Mouse (Mus musculus) spleen, adult 2 months (tissue): ENCODE data around the gene Krt1. TPM values are rescaled to one million over a fixed set of nuclear protein-coding genes. Genes with fewer than 3 reads are reported as not detected.

Experiments used
- DNase-seq, 2 experiments: peaks; one replicate each; pipeline versions ENCODE4 v3.0.0 to v3.0.0-alpha.2; 2012 to 2021; ENCODE audit warnings: low spot score in 2 of 2, low read depth in 1 of 2
- H3K27ac ChIP-seq: fragments of 200-500 bp; 2 replicates; pipeline ENCODE4 v1.5.1; 2012; ENCODE audit warnings: low read length, inconsistent platforms; ENCODE audit not compliant: insufficient read depth
- H3K27me3 ChIP-seq: fragments of 200-500 bp; 2 replicates; pipeline ENCODE4 v1.6.1; 2012; ENCODE audit warnings: mild to moderate bottlenecking, moderate library complexity, low read length, inconsistent platforms; ENCODE audit not compliant: control insufficient read depth, insufficient read depth
- H3K36me3 ChIP-seq: fragments of 200-500 bp; 2 replicates; pipeline ENCODE4 v1.6.1; 2012; ENCODE audit warnings: mild to moderate bottlenecking, low read length, inconsistent platforms; ENCODE audit not compliant: control insufficient read depth, insufficient read depth
- H3K4me1 ChIP-seq: fragments of 200-500 bp; 2 replicates; pipeline ENCODE4 v1.6.1; 2011; ENCODE audit warnings: inconsistent platforms; ENCODE audit not compliant: control insufficient read depth, insufficient read depth, insufficient read length
- H3K4me3 ChIP-seq: fragments of 200-500 bp; 2 replicates; pipeline ENCODE4 v1.5.1; 2011; ENCODE audit warnings: mild to moderate bottlenecking, inconsistent platforms; ENCODE audit not compliant: insufficient read depth, insufficient read length; ENCODE audit errors: extremely low read depth
- CTCF ChIP-seq: fragments of 200-500 bp; IDR thresholded peaks from 2 replicates; pipeline ENCODE4 v1.5.1; 2011; ENCODE audit warnings: mild to moderate bottlenecking, inconsistent platforms; ENCODE audit not compliant: insufficient read depth, insufficient read length, insufficient replicate concordance; ENCODE audit errors: extremely low read depth
- POLR2A ChIP-seq: fragments of 200-500 bp; IDR thresholded peaks from 2 replicates; pipeline ENCODE4 v1.6.1; 2011; ENCODE audit warnings: low read depth, low read length, inconsistent platforms
- WGBS: fragments of 180-500 bp; shearing (Covaris S2); methylation state at CpG from one replicate; pipeline ENCODE4 v1.1.7; 2018; 5-methylcytosine and 5-hydroxymethylcytosine counted together
- polyA plus RNA-seq: library from polyadenylated mRNA; depleted of rRNA; stranded (reverse); fragments of >200 nt; gene quantifications from 2 replicates; pipeline ENCODE4 v1.2.3, GENCODE M21; 2012; rRNA removed

The Krt1 gene
- 0.05 and 0.22 TPM in 2 replicates for polyA plus RNA-seq

DNA sequence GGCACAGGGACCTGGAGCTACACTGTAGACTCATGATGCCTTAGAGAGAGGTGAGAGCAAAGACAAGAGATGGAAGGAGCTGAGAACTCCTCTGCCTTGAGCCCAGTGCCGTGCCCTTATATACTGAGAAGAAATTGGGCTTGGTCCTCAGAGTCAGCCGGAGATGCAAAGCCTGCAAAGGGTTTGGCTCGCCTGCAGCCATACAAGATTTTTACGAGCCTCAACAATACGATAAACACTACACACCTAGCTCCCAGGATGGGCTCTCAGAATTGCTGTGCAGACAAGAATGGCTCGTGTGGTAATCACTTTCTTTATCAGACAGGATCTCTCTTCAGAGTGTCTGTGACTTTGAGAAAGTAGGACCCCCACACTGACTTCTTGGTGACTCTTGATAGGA, at the start of gene Krt1:
TSS of gene Krt1 (minus strand) at position 101 of the 400 bp plus-strand sequence.
- Histone ChIP-seq H3K4me1 (peaks cover under 1% of the 10 kb centered on the region; the same call in 1 of the 2 replicates), H3K27me3 (peaks cover 4% of the 10 kb centered on the region), H3K36me3 (no peaks in the 10 kb centered on the region), H3K4me3 (no peak within 1 kb of the TSS), H3K27ac (no peak within 1 kb of the TSS)
- TF ChIP-seq CTCF (no peak), POLR2A (no peak)
- 79% methylated on average over 6 of the region's 6 CpGs for WGBS
- DNase-seq, result no peak

DNA sequence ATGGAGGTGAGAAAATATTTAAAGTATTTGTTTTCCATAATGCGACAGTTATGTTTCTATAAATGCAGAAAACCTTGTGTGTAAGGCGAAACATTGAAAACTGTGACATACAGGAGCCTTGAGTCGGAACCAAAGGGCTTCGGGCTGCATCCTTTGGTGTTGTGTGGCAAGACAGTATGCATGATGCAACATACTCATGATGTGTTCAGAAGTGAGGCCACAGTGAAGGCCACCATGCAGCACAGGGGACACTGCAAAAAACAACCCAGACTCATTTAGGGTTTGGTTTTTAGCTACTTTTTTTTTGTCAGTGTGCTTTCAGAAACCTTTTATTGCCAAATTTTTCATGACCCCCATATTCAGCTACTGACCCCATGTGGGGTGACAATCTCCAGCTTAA, 44.6 kb upstream of the Krt1 start:
- Histone ChIP-seq H3K27me3 (no peaks in the 10 kb centered on the region), H3K4me1 (no peaks in the 10 kb centered on the region), H3K4me3 (no peak overlapping the region), H3K36me3 (no peaks in the 10 kb centered on the region), H3K27ac (no peak overlapping the region)
- TF ChIP-seq POLR2A (no peak), CTCF (no peak)
- WGBS, result 89% methylated on average over 4 of the region's 4 CpGs
- no peak for DNase-seq

DNA sequence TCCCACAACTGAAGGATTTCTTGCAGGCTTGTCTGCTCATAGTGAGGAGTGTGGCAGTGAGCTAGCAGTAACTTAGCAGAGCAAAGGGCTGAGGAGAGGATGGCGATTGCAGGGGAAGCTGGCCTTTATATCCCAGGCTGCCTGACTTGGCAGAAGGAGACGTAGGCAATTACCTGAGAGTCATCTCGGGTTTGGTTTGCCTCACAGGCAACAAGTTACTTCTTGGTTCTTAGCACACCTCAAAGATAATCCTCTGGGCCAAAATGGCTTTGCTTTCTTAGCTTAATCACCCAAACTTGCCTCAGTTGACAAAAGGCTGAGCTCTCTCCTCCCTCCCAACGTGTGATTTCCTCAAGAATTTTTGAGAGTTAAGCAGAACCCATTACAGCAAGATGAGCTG, 42.2 kb upstream of the Krt1 start, which contains the start of gene Krt76:
TSS of gene Krt76 (minus strand) at position 101 of the 400 bp plus-strand sequence.
- Histone ChIP-seq H3K27me3 (no peaks in the 10 kb centered on the region), H3K4me1 (no peaks in the 10 kb centered on the region), H3K36me3 (no peaks in the 10 kb centered on the region), H3K27ac (no peak within 1 kb of the TSS), H3K4me3 (no peak within 1 kb of the TSS)
- 57% methylated on average over 4 of the region's 4 CpGs for WGBS
- TF ChIP-seq CTCF, result no peak
- no peak for DNase-seq

- TF ChIP-seq POLR2A, result no peak
- no peak for DNase-seq
- Histone ChIP-seq H3K27me3 (no peaks in the 10 kb centered on the region), H3K27ac (no peak overlapping the region), H3K4me3 (no peak overlapping the region), H3K36me3 (no peaks in the 10 kb centered on the region), H3K4me1 (no peaks in the 10 kb centered on the region)
- WGBS, result 37% methylated on average over 11 of the region's 11 CpGs
These were observed 29.2 kb upstream of the Krt1 start for GRCm38 (mm10) chr15:101879776-101880175.

GRCm38 (mm10) chr15:101878041-101878440, 27.4 kb upstream of the Krt1 start:
- 48% methylated on average over 2 of the region's 2 CpGs for WGBS
- Histone ChIP-seq H3K4me1 (no peaks in the 10 kb centered on the region), H3K27me3 (no peaks in the 10 kb centered on the region), H3K4me3 (no peak overlapping the region), H3K27ac (no peak overlapping the region), H3K36me3 (no peaks in the 10 kb centered on the region)
- no peak for DNase-seq
- TF ChIP-seq CTCF, result no peak
- no peak for TF ChIP-seq POLR2A

DNA sequence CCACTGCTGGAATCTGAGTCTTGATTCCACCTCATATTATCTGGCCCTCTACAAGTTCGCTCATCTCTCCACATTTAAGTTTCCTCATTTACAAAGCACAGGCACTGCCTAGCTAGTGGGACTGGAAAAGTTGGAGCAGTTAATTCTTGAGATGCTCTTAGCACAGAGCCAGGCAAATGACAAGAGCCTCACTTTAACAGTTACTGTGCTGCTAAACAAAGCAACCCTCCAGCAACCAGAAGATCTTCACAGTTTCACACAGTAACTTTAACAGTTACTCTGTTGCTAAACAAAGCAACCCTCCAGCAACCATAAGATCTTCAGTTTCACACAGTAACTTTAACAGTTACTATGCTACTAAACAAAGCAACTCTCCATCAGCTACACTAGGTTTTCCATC, 23.8 kb upstream of the Krt1 start:
- WGBS, result 73% methylated on average over 1 of the region's 1 CpGs
- Histone ChIP-seq H3K4me3 (no peak overlapping the region), H3K36me3 (no peaks in the 10 kb centered on the region), H3K27me3 (no peaks in the 10 kb centered on the region), H3K27ac (no peak overlapping the region), H3K4me1 (no peaks in the 10 kb centered on the region)
- TF ChIP-seq CTCF, result no peak
- TF ChIP-seq POLR2A, result no peak
- DNase-seq, result no peak

GRCm38 (mm10) chr15:101873231-101873630, 22.6 kb upstream of the Krt1 start:
- TF ChIP-seq CTCF (no peak), POLR2A (no peak)
- no peak overlapping the region for H3K27ac ChIP-seq
- DNase-seq, result no peak
- no peaks in the 10 kb centered on the region for H3K4me1 ChIP-seq
- 77% methylated on average over 4 of the region's 4 CpGs for WGBS
- H3K4me3 ChIP-seq, result no peak overlapping the region
- no peaks in the 10 kb centered on the region for H3K27me3 ChIP-seq
- H3K36me3 ChIP-seq, result no peaks in the 10 kb centered on the region
